Mouse (Mus musculus): ENCODE results near the gene Cdrt4. TPM values are rescaled to one million over a fixed set of nuclear protein-coding genes. Genes with fewer than 3 reads are reported as not detected.

Gene Cdrt4
- polyA plus RNA-seq, 1 experiment from 2014 or later = not detected

DNA sequence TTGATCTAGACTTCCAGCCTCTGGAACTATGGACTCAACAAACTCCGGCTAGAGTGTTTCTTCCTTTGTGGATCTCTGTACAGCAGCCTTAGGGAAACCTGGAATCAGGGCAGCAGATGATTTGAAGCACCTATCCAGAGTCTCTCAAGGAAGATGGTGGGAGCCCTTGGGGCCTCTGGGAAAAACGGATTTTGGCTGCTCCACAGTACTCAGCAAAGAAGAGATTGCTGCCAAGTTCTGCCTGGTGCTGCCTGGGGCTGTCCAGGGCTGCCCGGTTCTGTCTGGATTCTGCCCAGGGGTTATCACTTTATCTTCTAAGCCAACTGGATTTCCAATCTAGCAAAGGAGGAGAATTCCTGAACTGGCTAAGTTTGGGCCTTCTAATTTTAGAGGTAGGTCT is 58.8 kb downstream of the Cdrt4 start:
- no peaks in the 10 kb centered on the region for H3K27me3 ChIP-seq
- POLR2A ChIA-PET = no interaction called here
- ATAC-seq (no peak), DNase-seq (ENCODE audit: low read depth, low spot score) (no peak)
- TF ChIP-seq CTCF (IDR thresholded peaks at IDR 0.05) = no peak
- in situ Hi-C loops (cut with MboI; ENCODE audit: low pct_unique_long_range_greater_than_20kb) = no loop called here
- CTCF ChIA-PET = interaction anchor here (1.5 kb wide), 1 partner anchor 9 kb away, joined by 3 read pairs; no protein-coding TSS in a partner anchor

DNA sequence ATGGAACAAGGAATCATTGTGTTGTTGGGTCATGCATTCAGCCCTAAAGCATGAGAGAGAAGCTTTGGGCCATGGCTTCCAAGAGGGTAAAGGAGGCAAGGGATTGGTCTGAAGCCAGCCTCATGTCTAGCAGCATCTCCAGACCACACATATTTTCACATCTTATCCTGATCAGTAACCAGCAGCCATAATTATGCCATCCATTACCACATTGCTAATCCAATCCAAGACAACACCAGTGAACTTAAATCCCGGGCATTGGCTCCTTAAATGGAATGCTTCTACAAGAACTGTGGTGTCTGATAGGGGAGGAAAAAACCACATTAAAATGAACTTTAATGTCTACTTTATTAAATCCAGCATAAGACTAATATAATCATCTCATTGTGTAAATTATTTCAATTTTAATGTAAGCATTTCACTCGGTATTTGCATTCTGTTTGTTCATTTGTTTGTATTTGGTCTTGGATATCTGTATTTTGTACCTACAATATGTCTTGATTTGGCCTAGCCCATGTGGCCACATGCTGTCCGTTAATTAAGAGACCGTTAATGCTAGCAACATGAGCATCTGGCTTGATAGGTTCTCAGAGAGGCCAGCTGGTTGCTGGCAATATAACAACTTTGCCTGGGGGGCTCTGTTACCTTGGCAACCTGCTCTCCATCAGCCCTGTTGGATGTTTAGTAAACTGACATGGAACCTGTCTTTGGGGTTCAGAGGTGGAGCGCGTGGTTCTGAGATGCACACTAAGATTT is 66.5 kb downstream of the Cdrt4 start:
- no peak for ATAC-seq
- TF ChIP-seq CTCF (IDR thresholded peaks at IDR 0.05) = no peak
- ChIA-PET CTCF (no interaction called here), POLR2A (no interaction called here)
- no peak for DNase-seq (ENCODE audit: low read depth, low spot score)
- H3K27me3 ChIP-seq = no peaks in the 10 kb centered on the region
- in situ Hi-C loops (cut with MboI; ENCODE audit: low pct_unique_long_range_greater_than_20kb) = no loop called here

DNA sequence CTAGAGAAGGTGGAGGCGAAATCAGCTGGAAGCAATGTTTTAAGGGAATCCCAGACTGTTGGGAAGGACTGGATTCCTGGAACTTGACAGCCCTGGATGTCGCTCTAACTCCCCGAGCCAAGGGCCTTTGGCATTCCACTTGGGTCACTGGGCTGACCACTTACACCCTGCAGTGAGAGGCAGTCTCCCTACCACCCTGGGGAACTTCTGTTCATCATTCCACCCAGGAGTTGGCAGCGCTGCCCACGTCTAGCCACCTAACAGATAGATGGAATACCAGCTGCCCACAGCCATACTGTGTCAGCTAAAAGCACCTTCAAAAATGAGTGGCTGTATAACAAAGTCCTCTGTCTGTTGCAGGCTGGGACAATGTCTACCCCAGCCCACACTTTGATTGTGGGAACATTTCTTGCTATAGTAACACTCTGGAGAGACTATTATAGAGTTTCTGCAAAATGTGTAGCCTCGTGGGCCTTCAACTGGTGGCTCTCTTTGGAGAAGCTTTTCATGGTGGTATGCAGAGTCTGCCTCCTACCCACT is 67.2 kb downstream of the Cdrt4 start:
- no peak for ATAC-seq
- no peaks in the 10 kb centered on the region for H3K27me3 ChIP-seq
- CTCF ChIA-PET = interaction anchor here (1.1 kb wide), 1 partner anchor 9 kb away, joined by 3 read pairs; no protein-coding TSS in a partner anchor
- no peak for TF ChIP-seq CTCF (IDR thresholded peaks at IDR 0.05)
- DNase-seq (ENCODE audit: low read depth, low spot score) = no peak
- in situ Hi-C loops (cut with MboI; ENCODE audit: low pct_unique_long_range_greater_than_20kb) = no loop called here
- POLR2A ChIA-PET = no interaction called here

DNA sequence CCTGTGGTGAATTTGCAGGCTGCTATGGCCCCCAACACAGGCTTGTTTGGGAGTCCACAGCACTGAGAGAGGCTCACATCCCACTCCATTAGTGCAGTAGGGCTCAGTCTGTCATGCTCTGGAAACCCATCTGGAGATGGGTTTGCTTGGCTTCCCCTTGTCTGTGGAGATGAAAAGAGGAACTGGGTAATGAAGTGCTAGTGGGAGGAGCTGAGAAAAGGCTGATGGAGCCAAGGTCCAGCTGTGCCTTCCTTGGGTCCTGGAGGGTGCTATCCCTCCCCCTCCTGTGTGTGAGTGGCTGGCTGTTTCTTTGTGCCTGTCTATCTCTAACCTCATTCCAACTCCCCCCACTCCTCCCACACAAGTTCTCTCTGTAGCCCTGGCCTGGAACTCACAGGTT is 69.6 kb downstream of the Cdrt4 start:
- DNase-seq (ENCODE audit: low read depth, low spot score) (no peak), ATAC-seq (no peak)
- in situ Hi-C loops (cut with MboI; ENCODE audit: low pct_unique_long_range_greater_than_20kb) = loop anchor here (10.0 kb wide), 1 partner anchor 114 kb away; no protein-coding TSS in a partner anchor
- no peaks in the 10 kb centered on the region for H3K27me3 ChIP-seq
- ChIA-PET CTCF (interaction anchor here (1.5 kb wide), 1 partner anchor 116 kb away, joined by 3 read pairs; no protein-coding TSS in a partner anchor), POLR2A (no interaction called here)
- no peak for TF ChIP-seq CTCF (IDR thresholded peaks at IDR 0.05)

DNA sequence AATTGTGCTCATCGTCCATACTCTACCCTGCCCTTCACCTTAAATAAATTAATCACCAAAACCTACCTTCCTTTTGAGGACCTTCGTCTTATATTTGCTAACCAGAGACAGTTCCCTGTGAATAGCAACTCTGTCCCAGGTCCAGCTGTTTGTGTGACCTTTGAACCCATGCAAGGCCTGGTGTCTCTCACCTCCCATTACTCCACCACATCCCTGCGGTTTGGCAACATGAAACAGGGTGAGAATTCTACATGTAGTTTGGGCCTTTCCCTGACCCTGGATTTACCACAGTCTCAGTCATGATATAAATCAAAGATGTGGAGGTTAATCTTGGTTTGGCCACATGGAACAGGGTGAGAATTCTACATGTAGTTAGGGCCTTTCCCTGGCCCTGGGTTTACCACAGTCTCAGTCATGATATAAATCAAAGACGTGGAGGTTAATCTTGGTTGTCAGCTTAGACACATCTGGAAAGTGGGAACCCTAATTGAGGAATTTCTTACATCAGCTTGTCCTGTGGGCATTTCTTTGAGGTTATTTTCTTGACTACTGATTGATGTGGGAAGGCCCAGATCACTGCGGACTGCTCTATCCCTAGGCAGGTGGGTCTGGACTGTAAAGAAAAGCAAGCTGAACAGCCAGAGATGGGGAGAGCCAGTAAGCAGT is 70.3 kb downstream of the Cdrt4 start:
- in situ Hi-C loops (cut with MboI; ENCODE audit: low pct_unique_long_range_greater_than_20kb) = loop anchor here (10.0 kb wide), 1 partner anchor 114 kb away; no protein-coding TSS in a partner anchor
- TF ChIP-seq CTCF (IDR thresholded peaks at IDR 0.05) = no peak
- ChIA-PET POLR2A (no interaction called here), CTCF (interaction anchor here (1.1 to 1.5 kb wide), 3 partner anchors 27 to 116 kb away, joined by 3 read pairs; no protein-coding TSS in a partner anchor)
- H3K27me3 ChIP-seq = no peaks in the 10 kb centered on the region
- ATAC-seq (no peak), DNase-seq (ENCODE audit: low read depth, low spot score) (no peak)

DNA sequence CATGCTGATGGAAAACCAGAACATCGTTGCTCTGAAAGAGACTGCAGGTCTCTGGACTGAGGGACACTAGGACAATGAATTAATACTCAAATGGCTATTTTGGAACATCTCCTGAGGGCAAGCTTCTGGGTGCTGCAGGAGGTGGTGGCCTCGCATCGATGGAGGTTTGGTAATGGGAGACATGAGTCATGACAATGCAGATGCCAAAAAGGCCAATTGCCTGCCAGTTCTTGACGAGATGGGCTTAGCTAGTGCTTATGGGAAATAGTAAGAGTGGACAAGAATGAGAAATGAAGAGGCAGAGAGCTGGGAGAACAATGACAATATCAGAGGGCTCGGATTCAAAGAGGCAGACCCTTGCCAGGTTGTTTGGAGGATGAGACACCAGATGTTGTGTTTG is 72.5 kb downstream of the Cdrt4 start:
- DNase-seq (ENCODE audit: low read depth, low spot score) (peak; percentile 47), ATAC-seq (peak; percentile 11)
- TF ChIP-seq CTCF (IDR thresholded peaks at IDR 0.05) = no peak
- in situ Hi-C loops (cut with MboI; ENCODE audit: low pct_unique_long_range_greater_than_20kb) = loop anchor here (10.0 kb wide), 1 partner anchor 111 kb away; no protein-coding TSS in a partner anchor
- CTCF ChIA-PET = interaction anchor here (1.4 kb wide), 1 partner anchor 26 kb away, joined by 4 read pairs; no protein-coding TSS in a partner anchor
- no peaks in the 10 kb centered on the region for H3K27me3 ChIP-seq
- POLR2A ChIA-PET = interaction anchor here (1.1 kb wide), 1 partner anchor 14 kb away, joined by 5 read pairs; no protein-coding TSS in a partner anchor

DNA sequence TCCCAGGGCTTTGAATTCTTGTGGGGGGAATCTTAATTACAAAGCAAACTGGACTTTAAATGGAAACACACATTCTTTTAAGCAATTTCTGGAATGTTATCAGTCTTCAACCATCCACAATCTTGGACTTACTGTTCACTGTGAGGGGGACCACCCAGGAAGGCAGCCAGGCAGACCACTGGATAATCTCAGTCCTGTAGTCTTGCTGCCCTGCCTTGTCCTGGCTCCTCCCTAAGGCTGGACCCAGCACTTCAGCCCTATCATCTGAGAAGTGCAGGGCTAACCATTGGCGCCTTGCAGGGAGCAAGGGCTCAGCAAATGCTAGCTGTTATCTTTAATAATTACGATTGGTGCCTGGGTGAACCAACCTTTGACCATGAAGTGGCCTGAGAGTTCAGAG is 73.1 kb downstream of the Cdrt4 start:
- ATAC-seq (no peak), DNase-seq (ENCODE audit: low read depth, low spot score) (no peak)
- POLR2A ChIA-PET = interaction anchor here (1.1 kb wide), 1 partner anchor 14 kb away, joined by 5 read pairs; no protein-coding TSS in a partner anchor
- no peaks in the 10 kb centered on the region for H3K27me3 ChIP-seq
- in situ Hi-C loops (cut with MboI; ENCODE audit: low pct_unique_long_range_greater_than_20kb) = loop anchor here (10.0 kb wide), 1 partner anchor 111 kb away; no protein-coding TSS in a partner anchor
- CTCF ChIA-PET = interaction anchor here (1.4 kb wide), 1 partner anchor 26 kb away, joined by 4 read pairs; no protein-coding TSS in a partner anchor
- TF ChIP-seq CTCF (IDR thresholded peaks at IDR 0.05) = no peak

DNA sequence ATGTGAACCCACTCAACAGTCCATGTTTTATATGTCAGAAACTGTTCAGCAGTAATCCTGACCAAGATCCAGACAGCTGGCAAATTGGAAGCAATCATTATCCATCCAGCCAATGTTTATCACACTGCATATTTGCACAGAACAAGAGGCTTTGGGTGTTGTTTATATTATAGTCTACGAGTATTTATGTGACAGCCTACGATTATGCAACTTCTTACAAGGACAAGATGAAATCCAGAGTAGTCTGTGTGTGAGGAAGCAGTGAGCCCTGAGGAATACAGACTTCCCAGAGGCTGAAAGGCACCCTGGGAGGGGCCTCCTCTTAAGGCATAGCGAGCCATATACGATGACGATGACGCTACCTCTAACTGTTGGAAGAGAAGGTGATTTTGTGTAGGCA is 74.5 kb downstream of the Cdrt4 start:
- H3K27me3 ChIP-seq = no peaks in the 10 kb centered on the region
- no peak for TF ChIP-seq CTCF (IDR thresholded peaks at IDR 0.05)
- ChIA-PET POLR2A (no interaction called here), CTCF (interaction anchor here (1.6 kb wide), 1 partner anchor 10 kb away, joined by 4 read pairs; no protein-coding TSS in a partner anchor)
- DNase-seq (ENCODE audit: low read depth, low spot score) (no peak), ATAC-seq (no peak)
- in situ Hi-C loops (cut with MboI; ENCODE audit: low pct_unique_long_range_greater_than_20kb) = loop anchor here (10.0 kb wide), 1 partner anchor 109 kb away; no protein-coding TSS in a partner anchor

DNA sequence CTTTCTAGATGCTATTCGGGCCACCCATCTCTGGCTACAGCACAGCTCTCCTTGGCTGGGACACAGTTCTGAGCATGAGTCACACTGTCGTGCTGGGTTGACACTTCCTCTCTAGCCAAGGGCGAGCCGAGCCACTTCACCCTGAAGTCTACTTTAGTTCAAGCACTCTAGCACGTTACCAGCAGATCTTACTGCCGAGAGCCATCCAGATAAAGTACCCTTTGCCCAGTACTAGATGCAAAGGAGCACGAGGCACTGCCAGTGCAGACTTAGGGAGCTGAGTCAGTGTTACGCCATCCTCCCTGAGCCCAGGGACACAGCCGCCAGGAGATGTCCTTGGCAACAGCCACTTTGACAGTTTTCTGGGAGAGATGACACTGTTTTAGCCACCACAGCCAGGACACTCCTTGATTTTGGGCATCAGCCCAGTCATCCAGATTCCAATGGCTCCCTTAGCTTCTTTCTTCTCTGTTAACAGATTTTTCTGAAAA is 75.7 kb downstream of the Cdrt4 start:
- POLR2A ChIA-PET = no interaction called here
- no peak for TF ChIP-seq CTCF (IDR thresholded peaks at IDR 0.05)
- CTCF ChIA-PET = interaction anchor here (1.6 kb wide), 1 partner anchor 11 kb away, joined by 4 read pairs; no protein-coding TSS in a partner anchor
- ATAC-seq (peak; percentile 27), DNase-seq (ENCODE audit: low read depth, low spot score) (peak; percentile 4)
- in situ Hi-C loops (cut with MboI; ENCODE audit: low pct_unique_long_range_greater_than_20kb) = loop anchor here (10.0 kb wide), 1 partner anchor 108 kb away; no protein-coding TSS in a partner anchor
- no peaks in the 10 kb centered on the region for H3K27me3 ChIP-seq

DNA sequence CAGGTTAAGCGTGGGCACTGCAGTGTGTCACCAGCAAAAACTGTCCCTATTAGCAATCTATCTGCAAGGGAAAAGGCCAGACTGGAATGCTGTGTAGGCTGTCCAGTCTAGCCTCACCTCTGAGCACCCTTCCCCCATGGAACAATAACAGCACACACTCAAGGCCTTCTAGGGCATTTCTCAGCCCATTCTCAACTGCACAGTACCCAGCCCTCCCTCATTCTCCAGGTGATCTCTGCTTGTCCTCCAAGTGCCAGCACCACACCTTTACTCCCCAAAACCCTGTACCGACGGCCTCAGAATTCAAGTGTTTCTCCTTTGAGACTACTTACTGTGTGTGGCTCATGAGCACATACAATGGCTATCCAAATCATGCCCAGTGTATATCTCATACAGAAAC is 77.1 kb downstream of the Cdrt4 start:
- CTCF ChIA-PET = no interaction called here
- POLR2A ChIA-PET = no interaction called here
- no peak for DNase-seq (ENCODE audit: low read depth, low spot score)
- no peak for TF ChIP-seq CTCF (IDR thresholded peaks at IDR 0.05)
- in situ Hi-C loops (cut with MboI; ENCODE audit: low pct_unique_long_range_greater_than_20kb) = loop anchor here (10.0 kb wide), 1 partner anchor 107 kb away; no protein-coding TSS in a partner anchor
- no peak for ATAC-seq
- no peaks in the 10 kb centered on the region for H3K27me3 ChIP-seq

All from Patski (cell line).